Mouse (Mus musculus): ENCODE results near the gene Tmtc4. TPM values are rescaled to one million over a fixed set of nuclear protein-coding genes. Genes with fewer than 3 reads are reported as not detected.

The Tmtc4 gene
- total and polyA plus RNA-seq, 3 experiments = 1.4 to 3.3 (median 2.7) TPM

GRCm38 (mm10) chr14:122888480-122888872 is 95.4 kb downstream of the Tmtc4 start:
- DNase-seq (ENCODE audit: extremely low read depth) = no peak
- peaks cover 0 to 8% of the 10 kb centered on the region in 2 experiments; a peak in 1 of 4 replicates for H3K4me1 ChIP-seq (ENCODE audit: control insufficient read depth in 1 of 2, insufficient read depth in 2 of 2)
- H3K4me2 ChIP-seq (ENCODE audit: insufficient read depth, low read depth, poor library complexity, severe bottlenecking) = no peak overlapping the region
- H3K9ac ChIP-seq (ENCODE audit: insufficient read depth, low read depth) = no peak overlapping the region
- H3K27ac ChIP-seq (ENCODE audit: insufficient read depth, low read depth) = no peak overlapping the region
- in situ Hi-C loops (cut with MboI; ENCODE audit: low pct_ligation_motif_present, low pct_unique_long_range_greater_than_20kb, low sequenced_read_pairs) = loop anchor here (25.0 kb wide), 2 partner anchors 376 to 676 kb away; no protein-coding TSS in a partner anchor
- H3K27me3 ChIP-seq (replicated peaks) = no peaks in the 10 kb centered on the region
- dilution Hi-C loops (cut with MboI; ENCODE audit: extremely low pct_ligation_motif_present, extremely low pct_unique_long_range_greater_than_20kb, low sequenced_read_pairs) = no loop called here
- no peaks in the 10 kb centered on the region for H3K9me3 ChIP-seq (replicated peaks; ENCODE audit: low read length)
- H3K79me2 ChIP-seq (replicated peaks; ENCODE audit: control insufficient read depth, extremely low read depth, insufficient read depth, poor library complexity, severe bottlenecking) = no peaks in the 10 kb centered on the region
- H3K4me3 ChIP-seq (replicated peaks in 1 of 3; ENCODE audit: low read depth in 2 of 3, low read length in 2 of 3, poor library complexity in 1 of 3) = no peak overlapping the region
- H3K36me3 ChIP-seq (replicated peaks in 1 of 2; ENCODE audit: control insufficient read depth in 1 of 2, insufficient read depth in 1 of 2, low read length in 1 of 2) = peaks cover 65 to 90% of the 10 kb centered on the region in 2 experiments
- no peak for TF ChIP-seq SIN3A (IDR thresholded peaks at IDR 0.05; ENCODE audit: low read length)
- no peak for TF ChIP-seq PAX5 (IDR thresholded peaks at IDR 0.05; ENCODE audit: low read length)
- no peak for TF ChIP-seq ZNF384 (IDR thresholded peaks at IDR 0.05; ENCODE audit: low read depth, low read length)
- TF ChIP-seq CHD1 (IDR thresholded peaks at IDR 0.05; ENCODE audit: low read depth, low read length) = no peak
- TF ChIP-seq MAFK (IDR thresholded peaks at IDR 0.05; ENCODE audit: insufficient replicate concordance, low read length) = no peak
- TF ChIP-seq GABPA (IDR thresholded peaks at IDR 0.05; ENCODE audit: insufficient replicate concordance, low read depth, low read length) = no peak
- no peak for TF ChIP-seq MAZ (IDR thresholded peaks at IDR 0.05; ENCODE audit: low read depth, low read length)
- TF ChIP-seq MAX (IDR thresholded peaks at IDR 0.05; ENCODE audit: low read length) = no peak

- no peak for TF ChIP-seq ELF1 (IDR thresholded peaks at IDR 0.05; ENCODE audit: low read depth, low read length)
- no peak for TF ChIP-seq USF2 (conservative IDR thresholded peaks at IDR 0.05; ENCODE audit: low read depth, low read length)
- TF ChIP-seq POLR2AphosphoS2 (IDR thresholded peaks at IDR 0.05; ENCODE audit: low read depth, low read length) = no peak
- TF ChIP-seq SIN3A (IDR thresholded peaks at IDR 0.05; ENCODE audit: low read length) = no peak
- TF ChIP-seq TCF12 (IDR thresholded peaks at IDR 0.05; ENCODE audit: low read depth, low read length) = no peak
- no peak for TF ChIP-seq MXI1 (IDR thresholded peaks at IDR 0.05; ENCODE audit: low read depth, low read length)
- TF ChIP-seq ZNF384 (IDR thresholded peaks at IDR 0.05; ENCODE audit: low read depth, low read length) = no peak
- TF ChIP-seq USF1 (IDR thresholded peaks at IDR 0.05; ENCODE audit: low read depth, low read length) = no peak
- TF ChIP-seq EP300 (IDR thresholded peaks at IDR 0.05; ENCODE audit: low read length) = no peak
- no peak for TF ChIP-seq PAX5 (IDR thresholded peaks at IDR 0.05; ENCODE audit: low read length)
- no peak for TF ChIP-seq BHLHE40 (IDR thresholded peaks at IDR 0.05; ENCODE audit: low read depth, low read length)
- Histone ChIP-seq H3K9ac (ENCODE audit: insufficient read depth, low read depth) (no peak overlapping the region), H3K4me1 (ENCODE audit: control insufficient read depth in 1 of 2, insufficient read depth in 2 of 2) (peaks cover 0 to 10% of the 10 kb centered on the region in 2 experiments; a peak in 1 of 4 replicates), H3K79me2 (replicated peaks; ENCODE audit: control insufficient read depth, extremely low read depth, insufficient read depth, poor library complexity, severe bottlenecking) (no peaks in the 10 kb centered on the region), H3K4me2 (ENCODE audit: insufficient read depth, low read depth, poor library complexity, severe bottlenecking) (no peak overlapping the region), H3K27me3 (replicated peaks) (no peaks in the 10 kb centered on the region), H3K4me3 (replicated peaks in 1 of 3; ENCODE audit: low read depth in 2 of 3, low read length in 2 of 3, poor library complexity in 1 of 3) (no peak overlapping the region), H3K27ac (ENCODE audit: insufficient read depth, low read depth) (no peak overlapping the region), H3K36me3 (replicated peaks in 1 of 2; ENCODE audit: control insufficient read depth in 1 of 2, insufficient read depth in 1 of 2, low read length in 1 of 2) (peaks cover 65 to 84% of the 10 kb centered on the region in 2 experiments), H3K9me3 (replicated peaks; ENCODE audit: low read length) (no peaks in the 10 kb centered on the region)
- no peak for DNase-seq (ENCODE audit: extremely low read depth)
- in situ Hi-C loops (cut with MboI; ENCODE audit: low pct_ligation_motif_present, low pct_unique_long_range_greater_than_20kb, low sequenced_read_pairs) = loop anchor here (25.0 kb wide), 2 partner anchors 376 to 676 kb away; no protein-coding TSS in a partner anchor
- dilution Hi-C loops (cut with MboI; ENCODE audit: extremely low pct_ligation_motif_present, extremely low pct_unique_long_range_greater_than_20kb, low sequenced_read_pairs) = no loop called here
Measured at GRCm38 (mm10) chr14:122887702-122888479, 95.9 kb downstream of the Tmtc4 start.

Measured in CH12.LX (cell line).